Mouse (Mus musculus) left cerebral cortex, adult 18-20 months (tissue): Measurements from ENCODE around the gene Fam151a. TPM values are rescaled to one million over a fixed set of nuclear protein-coding genes. Genes with fewer than 3 reads are reported as not detected.
A peak's percentile ranks its signal among the peaks of the same experiment; 100 is the strongest.
"Not testable (repeated sequence)": the region's sequence is repeated elsewhere in the genome, so short reads cannot be mapped to it uniquely, and the experiment has no call there.

Experiments used
- DNase-seq, 2 experiments: peaks; one replicate each; pipeline ENCODE4 v3.0.0; 2021 to 2022; ENCODE audit warnings: low spot score in 2 of 2, mixed read lengths in 1 of 2
- total RNA-seq, 2 experiments: library from RNA; stranded (reverse); gene quantifications; 2 replicates each; pipeline ENCODE4 v1.2.3; 2021

The Fam151a gene
- total RNA-seq, 2 experiments from 2014 or later: not detected

- DNase-seq: not testable (repeated sequence)
Measured at GRCm38 (mm10) chr4:106775767-106776166, 42.1 kb downstream of the Fam151a start.

- peak; percentile 64 to 67 for DNase-seq
Measured at GRCm38 (mm10) chr4:106776998-106777397, 43.3 kb downstream of the Fam151a start.

GRCm38 (mm10) chr4:106778116-106778788 is 44.6 kb downstream of the Fam151a start:
- peak; percentile 82 to 85 for DNase-seq

GRCm38 (mm10) chr4:106780045-106780444 is 46.4 kb downstream of the Fam151a start:
- DNase-seq: no peak

GRCm38 (mm10) chr4:106783137-106783536 is 49.4 kb downstream of the Fam151a start:
- no peak for DNase-seq

GRCm38 (mm10) chr4:106784806-106785205 is 51.1 kb downstream of the Fam151a start:
- no peak for DNase-seq

GRCm38 (mm10) chr4:106785345-106785744 is 51.7 kb downstream of the Fam151a start:
- DNase-seq: no peak

- peak; percentile 67 to 82 for DNase-seq
Measured at GRCm38 (mm10) chr4:106785753-106786540, 52.3 kb downstream of the Fam151a start.

- DNase-seq: peak; percentile 61 to 67
Measured at GRCm38 (mm10) chr4:106787830-106788229, 54.1 kb downstream of the Fam151a start.

GRCm38 (mm10) chr4:106788627-106789026 is 54.9 kb downstream of the Fam151a start:
- no peak for DNase-seq

GRCm38 (mm10) chr4:106789705-106790104 is 56.0 kb downstream of the Fam151a start:
- peak; percentile 46 to 66 for DNase-seq

- DNase-seq: not testable (repeated sequence)
Measured at GRCm38 (mm10) chr4:106790218-106790617, 56.5 kb downstream of the Fam151a start.

GRCm38 (mm10) chr4:106790938-106791337 is 57.2 kb downstream of the Fam151a start:
- no peak for DNase-seq

- DNase-seq: no peak
Measured at GRCm38 (mm10) chr4:106792276-106792675, 58.6 kb downstream of the Fam151a start.

GRCm38 (mm10) chr4:106793826-106794225 is 60.1 kb downstream of the Fam151a start:
- DNase-seq: not testable (repeated sequence)

GRCm38 (mm10) chr4:106794247-106794646 is 60.6 kb downstream of the Fam151a start:
- no peak for DNase-seq

- DNase-seq: no peak
Measured at GRCm38 (mm10) chr4:106795289-106795688, 61.6 kb downstream of the Fam151a start.

Other genes with a start within 250 kb of the Fam151a start
- gene Bsnd, start 241.6 kb upstream of the Fam151a start, total RNA-seq: not detected
- gene Dhcr24, start 172.9 kb upstream of the Fam151a start, total RNA-seq: 100 to 1,000 TPM in 1 of 2 experiments, 10 to 100 TPM in 1; 98.4 to 119 TPM
- gene Lexm, start 116.6 kb upstream of the Fam151a start, total RNA-seq: not detected
- 1 to 10 TPM in 1 of 2 experiments, under 1 TPM in 1; 0.94 to 1.0 TPM for gene Ttc22, start 111.5 kb upstream of the Fam151a start, total RNA-seq
- gene Pars2, start 82.8 kb upstream of the Fam151a start, total RNA-seq: 1 to 10 TPM; 6.2 to 6.7 TPM
- gene Ttc4, start 54.9 kb upstream of the Fam151a start, total RNA-seq: 10 to 100 TPM; 45.7 to 45.9 TPM
- gene Mroh7, start 3.0 kb upstream of the Fam151a start, total RNA-seq: 1 to 10 TPM; 4.2 to 5.4 TPM
- 10 to 100 TPM; 35.0 to 57.5 TPM for gene Acot11, start 71.1 kb downstream of the Fam151a start, total RNA-seq
- gene Ssbp3, start 176.8 kb downstream of the Fam151a start, total RNA-seq: 100 to 1,000 TPM; 190 to 197 TPM